17 mouse cellular contexts compared by ENCODE assay signal in genomic region chr9:78212341-78213049, GRCm38 (mm10). TPM values are rescaled to one million over a fixed set of nuclear protein-coding genes. Genes with fewer than 3 reads are reported as not detected.
DNase-seq lines count a peak whose midpoint lies in the region; ATAC-seq lines count a peak whose summit lies in the region.
"Had no signal": no experiment of that assay in that cellular context is flagged by ENCODE, and none has a peak within 500 bp of the region (broad histone marks: within the 10 kb centered on the region; RNA-seq: fewer than 3 reads in every experiment).

No protein-coding gene starts in this region.

- H3K9ac ChIP-seq in kidney, embryonic 15.5 days, result no peak overlapping the region

- no peaks in the 10 kb centered on the region for H3K4me1 ChIP-seq in kidney, embryonic 15.5 days

- H3K27ac ChIP-seq in kidney, embryonic 15.5 days, result no peak overlapping the region
- H3K27ac ChIP-seq: macrophage had no signal

- H3K4me3 ChIP-seq in kidney, embryonic 15.5 days (replicated peaks), result no peak overlapping the region
- H3K4me3 ChIP-seq: erythroblast, embryonic 14.5 days had no signal

- WGBS in kidney, embryonic 15.5 days, result 69% methylated on average over 7 of the region's 7 CpGs

- peaks cover 20% of the 10 kb centered on the region for H3K36me3 ChIP-seq in kidney, embryonic 15.5 days

- DNase-seq in 3T3-L1 (ENCODE audit: low read depth, low spot score) (peak; percentile 61), MEL-GATA-1-ER (ENCODE audit: extremely low read depth, low read depth) (peak; percentile 41), MN1 (ENCODE audit: low spot score) (no peak)
- peak; percentile 52 to 60 for DNase-seq in heart, postnatal 10 days
- DNase-seq in lung, postnatal 14 days, result peak; percentile 61
- no peak for DNase-seq in frontal cortex, postnatal 14 days (ENCODE audit: low spot score in 2 of 2)
- no peak for DNase-seq in left cerebral cortex, postnatal 14 days (ENCODE audit: low spot score in 2 of 2)
- DNase-seq: cerebellum, postnatal 14 days; gastrocnemius, postnatal 14 days; right cerebral cortex, postnatal 25 days; thymus, postnatal 36 days had no signal

- no peaks in the 10 kb centered on the region for H3K9me3 ChIP-seq in kidney, embryonic 15.5 days (replicated peaks)

- no peak overlapping the region for H3K4me2 ChIP-seq in kidney, embryonic 15.5 days

- H3K27me3 ChIP-seq in kidney, embryonic 15.5 days, result no peaks in the 10 kb centered on the region

- no peak for ATAC-seq in kidney, embryonic 15.5 days (replicated peaks; ENCODE audit: low FRiP score)

- intact Hi-C loops in heart, postnatal 10 days (cut with DNase I), result no loop called here
- intact Hi-C loops in left cerebral cortex, postnatal 14 days (cut with DNase I), result no loop called here

RNA-seq across cellular contexts. Expression of gene Gsta1, which starts 18.0 kb away (rescaled TPM):
- under 1 TPM in 1 of 2 experiments, not detected in 1; 0.55 TPM for total RNA-seq in heart, postnatal 10 days (2021)
- polyA plus RNA-seq in kidney, embryonic 15.5 days (2015; fragmentation: Nextera tagmentation; extraction: Ambion mirVana), result 0.27 and 1.3 TPM in 2 replicates
- not detected for total RNA-seq in left cerebral cortex, postnatal 14 days (2021)
- total RNA-seq: ES-E14; gastrocnemius, postnatal 14 days; layer of hippocampus, postnatal 25 days had no signal
- polyA plus RNA-seq: brain, embryonic 14.5 days; erythroblast, embryonic 14.5 days; macrophage had no signal

RNA-seq across cellular contexts. Expression of gene Gsta4, which starts 29.9 kb away (rescaled TPM):
- 10 to 100 TPM; 57.3 to 60.8 TPM for total RNA-seq in heart, postnatal 10 days (2021)
- polyA plus RNA-seq in kidney, embryonic 15.5 days (2015; fragmentation: Nextera tagmentation; extraction: Ambion mirVana), result 109 and 115 TPM in 2 replicates
- 10 to 100 TPM; 34.9 to 36.3 TPM for total RNA-seq in left cerebral cortex, postnatal 14 days (2021)
- polyA plus RNA-seq: macrophage had no signal

RNA-seq across cellular contexts. Expression of gene Gm3776, which starts 44.4 kb away (rescaled TPM):
- total RNA-seq in heart, postnatal 10 days (2021), result not detected
- polyA plus RNA-seq in kidney, embryonic 15.5 days (2015; fragmentation: Nextera tagmentation; extraction: Ambion mirVana), result 0.21 and 0.31 TPM in 2 replicates
- not detected for total RNA-seq in left cerebral cortex, postnatal 14 days (2021)
- total RNA-seq: ES-E14; gastrocnemius, postnatal 14 days; layer of hippocampus, postnatal 25 days had no signal
- polyA plus RNA-seq: brain, embryonic 14.5 days; erythroblast, embryonic 14.5 days; macrophage had no signal

Comparison
In these comparisons a context has a peak if more than half of its experiments do, and no peak if none do; other contexts are left out.
1. DNase-seq: peak in 3T3-L1 (single experiment), MEL-GATA-1-ER (single experiment), heart, postnatal 10 days (2 of 2) and lung, postnatal 14 days (single experiment); none in MN1 (single experiment), frontal cortex, postnatal 14 days (0 of 2) and left cerebral cortex, postnatal 14 days (0 of 2).